19 mouse cellular contexts compared by ENCODE assay signal in genomic region chr9:77954981-77955380, GRCm38 (mm10). TPM values are rescaled to one million over a fixed set of nuclear protein-coding genes. Genes with fewer than 3 reads are reported as not detected.
DNase-seq lines count a peak whose midpoint lies in the region; ATAC-seq and TF ChIP-seq lines count a peak whose summit lies in the region.
"Had no signal": no experiment of that assay in that cellular context is flagged by ENCODE, and none has a peak within 500 bp of the region (broad histone marks: within the 10 kb centered on the region; RNA-seq: fewer than 3 reads in every experiment).

No protein-coding gene starts in this region.

- no peak for DNase-seq in heart, embryonic 10.5 days (ENCODE audit: low spot score)
- DNase-seq in heart, postnatal 4 days: no peak
- no peak for DNase-seq in limb, embryonic 10.5 days (ENCODE audit: low spot score)
- DNase-seq in ES-E14 (ENCODE audit: low read depth, low spot score): no peak
- DNase-seq in spleen, postnatal 4 days (ENCODE audit: low spot score in 2 of 2): no peak
- DNase-seq: cerebellum, adult 8-10 months; heart, postnatal 36 days; layer of hippocampus, postnatal 36 days; liver; lung, adult 18-20 months; midbrain, embryonic 14.5 days; thymus, postnatal 4 days had no signal

- TF ChIP-seq CTCF in ES-Bruce4 (IDR thresholded peaks at IDR 0.05; ENCODE audit: low read depth, low read length): no peak

- WGBS in heart, embryonic 10.5 days: 84% methylated on average over 3 of the region's 3 CpGs
- 85% methylated on average over 3 of the region's 3 CpGs for WGBS in limb, embryonic 12.5 days
- WGBS in limb, embryonic 10.5 days: 86% methylated on average over 3 of the region's 3 CpGs

- H3K4me1 ChIP-seq in heart, embryonic 10.5 days: peaks cover 41% of the 10 kb centered on the region
- H3K4me1 ChIP-seq in limb, embryonic 12.5 days (replicated peaks): peaks cover 22% of the 10 kb centered on the region
- H3K4me1 ChIP-seq in limb, embryonic 10.5 days: peaks cover 26% of the 10 kb centered on the region
- H3K4me1 ChIP-seq in ES-Bruce4 (ENCODE audit: control insufficient read depth, insufficient read depth, low read length): no peaks in the 10 kb centered on the region
- H3K4me1 ChIP-seq in ES-E14 (ENCODE audit: control insufficient read depth in 2 of 2, insufficient read depth in 2 of 2, low read length in 2 of 2, poor library complexity in 1 of 2): peaks cover 5 to 13% of the 10 kb centered on the region in 2 experiments

- peaks cover 17% of the 10 kb centered on the region for H3K36me3 ChIP-seq in heart, embryonic 10.5 days
- peaks cover 15% of the 10 kb centered on the region; the same call in 1 of the 2 replicates for H3K36me3 ChIP-seq in limb, embryonic 12.5 days
- peaks cover 27% of the 10 kb centered on the region for H3K36me3 ChIP-seq in limb, embryonic 10.5 days
- H3K36me3 ChIP-seq in ES-Bruce4 (ENCODE audit: control insufficient read depth, insufficient read depth, low read length, poor library complexity, severe bottlenecking): no peaks in the 10 kb centered on the region
- no peaks in the 10 kb centered on the region; the same call in 1 of the 2 replicates for H3K36me3 ChIP-seq in ES-E14 (ENCODE audit: control insufficient read depth, insufficient read depth, low read length, poor library complexity, severe bottlenecking)
- H3K36me3 ChIP-seq: hindbrain, embryonic 15.5 days; intestine, embryonic 15.5 days had no signal

- H3K27ac ChIP-seq in heart, embryonic 10.5 days: 0 out of 2 replicates have a peak overlapping the region, but pooled peaks have one; percentile 42
- H3K27ac ChIP-seq in limb, embryonic 12.5 days: 0 out of 2 replicates have a peak overlapping the region, but pooled peaks have one; percentile 35
- no peak overlapping the region for H3K27ac ChIP-seq in limb, embryonic 10.5 days
- H3K27ac ChIP-seq in ES-Bruce4 (ENCODE audit: insufficient read depth, low read length) (peak overlapping the region; percentile 83), ES-E14 (ENCODE audit: insufficient read depth, low read depth, low read length, poor library complexity, severe bottlenecking) (peak overlapping the region; percentile 67; the same call in 1 of the 2 replicates)
- H3K27ac ChIP-seq: forebrain, embryonic 12.5 days; hindbrain, embryonic 15.5 days; intestine, embryonic 15.5 days had no signal

- TF ChIP-seq EP300 in ES-Bruce4 (IDR thresholded peaks at IDR 0.05; ENCODE audit: insufficient read depth, low read depth, low read length): no peak

- H3K4me2 ChIP-seq in limb, embryonic 12.5 days: no peak overlapping the region
- H3K4me2 ChIP-seq: forebrain, embryonic 12.5 days; hindbrain, embryonic 15.5 days; intestine, embryonic 15.5 days had no signal

- H3K9me3 ChIP-seq in heart, embryonic 10.5 days: no peaks in the 10 kb centered on the region
- H3K9me3 ChIP-seq in limb, embryonic 12.5 days: no peaks in the 10 kb centered on the region
- H3K9me3 ChIP-seq in limb, embryonic 10.5 days (replicated peaks): no peaks in the 10 kb centered on the region
- H3K9me3 ChIP-seq in ES-Bruce4 (replicated peaks; ENCODE audit: control insufficient read depth, insufficient read depth, low read length, poor library complexity, severe bottlenecking): no peaks in the 10 kb centered on the region
- H3K9me3 ChIP-seq in ES-E14 (ENCODE audit: control insufficient read depth, insufficient read depth, low read depth, low read length): no peaks in the 10 kb centered on the region
- H3K9me3 ChIP-seq: forebrain, embryonic 12.5 days; hindbrain, embryonic 15.5 days; intestine, embryonic 15.5 days; megakaryocyte, embryonic 14.5 days had no signal

- in situ Hi-C loops in ES-E14 (cut with MboI; ENCODE audit: low sequenced_read_pairs in 2 of 2, unreplicated experiment in 2 of 2): no loop called here

- H3K27me3 ChIP-seq in heart, embryonic 10.5 days (ENCODE audit: insufficient read depth, poor library complexity, severe bottlenecking): no peaks in the 10 kb centered on the region
- no peaks in the 10 kb centered on the region for H3K27me3 ChIP-seq in limb, embryonic 12.5 days
- H3K27me3 ChIP-seq in limb, embryonic 10.5 days (ENCODE audit: low read depth, poor library complexity, severe bottlenecking): no peaks in the 10 kb centered on the region
- H3K27me3 ChIP-seq in ES-Bruce4 (ENCODE audit: control insufficient read depth, insufficient read depth, low read length, poor library complexity, severe bottlenecking): no peaks in the 10 kb centered on the region
- H3K27me3 ChIP-seq: forebrain, embryonic 12.5 days; hindbrain, embryonic 15.5 days; intestine, embryonic 15.5 days; megakaryocyte, embryonic 14.5 days had no signal

- H3K9ac ChIP-seq in limb, embryonic 12.5 days (replicated peaks): no peak overlapping the region
- H3K9ac ChIP-seq in ES-Bruce4 (ENCODE audit: low read depth, poor library complexity, severe bottlenecking) (no peak overlapping the region), ES-E14 (ENCODE audit: insufficient read depth, low read depth, low read length, poor library complexity, severe bottlenecking) (peak overlapping the region; percentile 14; the same call in 1 of the 2 replicates)
- H3K9ac ChIP-seq: forebrain, embryonic 12.5 days; hindbrain, embryonic 15.5 days; intestine, embryonic 15.5 days had no signal

- TF ChIP-seq POLR2A in ES-Bruce4 (IDR thresholded peaks at IDR 0.05; ENCODE audit: insufficient read depth, low read length): no peak

- no peak overlapping the region for H3K4me3 ChIP-seq in heart, embryonic 10.5 days
- no peak overlapping the region for H3K4me3 ChIP-seq in limb, embryonic 12.5 days (replicated peaks)
- no peak overlapping the region for H3K4me3 ChIP-seq in limb, embryonic 10.5 days
- no peak overlapping the region for H3K4me3 ChIP-seq in ES-Bruce4 (ENCODE audit: low read depth, low read length)
- H3K4me3 ChIP-seq in ES-E14 (ENCODE audit: insufficient read depth in 1 of 2, low read depth in 1 of 2, low read length in 2 of 2, poor library complexity in 1 of 2, severe bottlenecking in 1 of 2): no peak overlapping the region
- H3K4me3 ChIP-seq: forebrain, embryonic 12.5 days; hindbrain, embryonic 15.5 days; intestine, embryonic 15.5 days; myocyte had no signal

- ATAC-seq in limb, embryonic 12.5 days (ENCODE audit: insufficient number of reproducible peaks, insufficient read depth, low FRiP score, low TSS enrichment, low read depth): no peak
- ATAC-seq: intestine, embryonic 15.5 days had no signal

TF ChIP-seq in ES-E14, 5 proteins besides CTCF, POLR2A, EP300 and RAD21:
- TF ChIP-seq HCFC1 (IDR thresholded peaks at IDR 0.05; ENCODE audit: borderline replicate concordance, insufficient read depth, low read length) (no peak), MAFK (IDR thresholded peaks at IDR 0.05; ENCODE audit: insufficient read depth, low read depth, low read length) (no peak), CHD2 (IDR thresholded peaks at IDR 0.05; ENCODE audit: low read depth, low read length) (no peak), ZC3H11A (IDR thresholded peaks at IDR 0.05; ENCODE audit: borderline replicate concordance, low read depth, low read length) (no peak), ZNF384 (IDR thresholded peaks at IDR 0.05; ENCODE audit: low read depth, low read length) (no peak)

RNA-seq across cellular contexts. Expression of gene Elovl5, which starts 37.8 kb away (rescaled TPM):
- polyA plus RNA-seq in heart, embryonic 10.5 days (2016; fragmentation: Nextera tagmentation; extraction: Ambion mirVana): 93.6 and 93.9 TPM in 2 replicates
- 10 to 100 TPM; 64.3 to 67.8 TPM for total RNA-seq in heart, postnatal 4 days (2021)
- 71.9 and 75.5 TPM in 2 replicates for polyA plus RNA-seq in limb, embryonic 12.5 days (2016; fragmentation: Nextera tagmentation; extraction: Ambion mirVana)
- polyA plus RNA-seq in limb, embryonic 10.5 days (2016; fragmentation: Nextera tagmentation; extraction: Ambion mirVana): 91.1 and 92.8 TPM in 2 replicates
- 113 and 115 TPM in 2 replicates for polyA plus RNA-seq in ES-Bruce4 (2011; ENCODE audit: insufficient read depth, insufficient read length, low read depth, missing spikeins)
- 118 and 166 TPM in 2 replicates for total RNA-seq in ES-E14 (2012; rRNA removed)
